Mouse (Mus musculus) myocyte (in vitro differentiated cells): ENCODE results near the gene Myom3. TPM values are rescaled to one million over a fixed set of nuclear protein-coding genes. Genes with fewer than 3 reads are reported as not detected.

ENCODE experiments used
- H3K27me3 ChIP-seq: one replicate; pipeline ENCODE4 v1.6.1; 2011; ENCODE audit not compliant: control insufficient read depth, insufficient read depth, insufficient read length
- H3K36me3 ChIP-seq: one replicate; pipeline ENCODE4 v1.6.1; 2011; ENCODE audit not compliant: control insufficient read depth, insufficient read depth
- H3K4me2 ChIP-seq: one replicate; pipeline ENCODE4 v1.6.1; 2011; ENCODE audit warnings: low read depth, control low read depth
- H3K4me3 ChIP-seq: one replicate; pipeline ENCODE4 v1.5.1; 2011; ENCODE audit warnings: mild to moderate bottlenecking, control low read depth, moderate library complexity
- H3K79me2 ChIP-seq: one replicate; pipeline ENCODE4 v1.6.1; 2011; ENCODE audit not compliant: control insufficient read depth, insufficient read depth
- H3ac ChIP-seq: one replicate; pipeline ENCODE4 v1.6.1; 2011; ENCODE audit not compliant: control insufficient read depth, insufficient read length
- CEBPB ChIP-seq: IDR thresholded peaks from 2 replicates; pipeline ENCODE4 v1.6.1; 2011; ENCODE audit warnings: mild to moderate bottlenecking, moderate library complexity; ENCODE audit not compliant: poor library complexity, insufficient read depth, severe bottlenecking
- E2F4 ChIP-seq: IDR thresholded peaks from one replicate; pipeline ENCODE4 v1.6.1; 2011; ENCODE audit warnings: mild to moderate bottlenecking, control low read depth, moderate library complexity; ENCODE audit not compliant: insufficient read depth
- MAX ChIP-seq: IDR thresholded peaks from one replicate; pipeline ENCODE4 v1.6.1; 2011; ENCODE audit warnings: low read depth, mild to moderate bottlenecking, control low read depth
- MYOD1 ChIP-seq, 3 experiments: IDR thresholded peaks; one replicate each; pipeline ENCODE4 v1.6.1; 2011; ENCODE audit warnings: control low read depth in 2 of 3, low read depth in 2 of 3, mild to moderate bottlenecking in 2 of 3, moderate library complexity in 1 of 3; ENCODE audit not compliant: insufficient read length in 2 of 3, control insufficient read depth in 1 of 3
- MYOG ChIP-seq, 3 experiments: IDR thresholded peaks; one replicate each; pipeline ENCODE4 v1.6.1; 2011; ENCODE audit warnings: control low read depth in 2 of 3, low read depth in 2 of 3, mild to moderate bottlenecking in 2 of 3; ENCODE audit not compliant: insufficient read length in 2 of 3, control insufficient read depth in 1 of 3, insufficient read depth in 1 of 3
- POLR2A ChIP-seq: IDR thresholded peaks from one replicate; pipeline ENCODE4 v1.6.1; 2011; ENCODE audit warnings: low read depth, mild to moderate bottlenecking, control low read depth, moderate library complexity; ENCODE audit not compliant: insufficient read length
- POLR2AphosphoS2 ChIP-seq: IDR thresholded peaks from one replicate; pipeline ENCODE4 v1.6.1; 2011; ENCODE audit warnings: low read depth, control low read depth; ENCODE audit not compliant: insufficient read length
- REST ChIP-seq: IDR thresholded peaks from one replicate; pipeline ENCODE4 v1.6.1; 2011; ENCODE audit warnings: mild to moderate bottlenecking, control low read depth, moderate library complexity; ENCODE audit not compliant: insufficient read depth, insufficient read length
- SRF ChIP-seq: IDR thresholded peaks from one replicate; pipeline ENCODE4 v1.6.1; 2011; ENCODE audit warnings: low read depth; ENCODE audit not compliant: control insufficient read depth, insufficient read length
- TCF12 ChIP-seq: IDR thresholded peaks from one replicate; pipeline ENCODE4 v1.6.1; 2011; ENCODE audit warnings: mild to moderate bottlenecking, control low read depth; ENCODE audit not compliant: poor library complexity, insufficient read depth, severe bottlenecking
- TCF3 ChIP-seq: IDR thresholded peaks from one replicate; pipeline ENCODE4 v1.6.1; 2011; ENCODE audit warnings: low read depth, control low read depth; ENCODE audit not compliant: insufficient read length
- USF1 ChIP-seq: IDR thresholded peaks from one replicate; pipeline ENCODE4 v1.6.1; 2011; ENCODE audit warnings: low read depth, mild to moderate bottlenecking, control low read depth, moderate library complexity
- polyA plus RNA-seq: library from polyadenylated mRNA; unstranded; fragments of >200 nt; fragmentation: generic; extraction: Trizol; gene quantifications from one replicate; pipeline ENCODE4 v1.2.1, GENCODE M21; 2012; ENCODE audit warnings: missing spikeins

The Myom3 gene
- polyA plus RNA-seq, 1 experiment = 97.1 TPM

- H3ac ChIP-seq = no peak overlapping the region
- TF ChIP-seq TCF12 (peak; percentile 81), MYOD1 (IDR thresholded peaks at IDR 0.05; ENCODE audit: control insufficient read depth in 1 of 3, insufficient read length in 2 of 3, low read depth in 2 of 3) (peak; percentile 68 to 97 (median 93)), POLR2A (no peak), USF1 (no peak), TCF3 (peak; percentile 51), POLR2AphosphoS2 (no peak), REST (no peak), SRF (no peak), MYOG (IDR thresholded peaks at IDR 0.05; ENCODE audit: control insufficient read depth in 1 of 3, insufficient read depth in 1 of 3, insufficient read length in 2 of 3, low read depth in 2 of 3) (peak; percentile 89 to 98 (median 91))
- H3K79me2 ChIP-seq = no peaks in the 10 kb centered on the region
- H3K36me3 ChIP-seq = peaks cover 9% of the 10 kb centered on the region
- peak overlapping the region; percentile 45 for H3K4me2 ChIP-seq
- H3K27me3 ChIP-seq = no peaks in the 10 kb centered on the region
- no peak overlapping the region for H3K4me3 ChIP-seq
These were observed 13.2 kb downstream of the Myom3 start for GRCm38 (mm10) chr4:135772671-135773070.

DNA sequence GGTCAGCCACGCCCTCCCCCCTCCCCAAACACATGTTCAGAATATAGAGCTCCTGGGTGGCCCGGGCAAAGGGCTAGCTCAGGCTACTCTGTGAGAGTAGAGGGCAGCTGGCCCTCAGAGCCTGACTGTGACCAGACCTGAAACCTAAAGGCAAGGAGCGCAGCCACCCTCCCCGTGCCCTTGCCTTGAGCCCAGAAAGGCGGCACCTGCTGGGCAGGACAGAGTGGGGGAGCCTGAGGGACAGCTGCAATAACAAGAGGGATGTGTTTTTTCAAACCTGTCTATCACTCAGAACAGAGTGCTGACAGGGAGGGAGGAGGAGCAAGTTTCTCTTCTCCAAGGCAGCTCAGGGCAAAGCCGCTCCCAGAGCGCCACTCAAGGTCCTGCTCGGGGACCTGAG is 15.0 kb downstream of the Myom3 start:
- Histone ChIP-seq H3K79me2 (no peaks in the 10 kb centered on the region), H3ac (no peak overlapping the region), H3K27me3 (no peaks in the 10 kb centered on the region), H3K36me3 (peaks cover 10% of the 10 kb centered on the region), H3K4me3 (no peak overlapping the region), H3K4me2 (peak overlapping the region; percentile 35)
- TF ChIP-seq CEBPB = no peak
- no peak for TF ChIP-seq E2F4
- peak; percentile 89 to 99 (median 94) for TF ChIP-seq MYOG (IDR thresholded peaks at IDR 0.05; ENCODE audit: control insufficient read depth in 1 of 3, insufficient read depth in 1 of 3, insufficient read length in 2 of 3, low read depth in 2 of 3)
- peak; percentile 95 for TF ChIP-seq TCF12
- TF ChIP-seq SRF = no peak
- no peak for TF ChIP-seq POLR2A
- peak; percentile 47 for TF ChIP-seq POLR2AphosphoS2
- TF ChIP-seq MAX = no peak
- TF ChIP-seq USF1 = no peak
- TF ChIP-seq TCF3 = peak; percentile 83
- no peak for TF ChIP-seq REST
- TF ChIP-seq MYOD1 (IDR thresholded peaks at IDR 0.05; ENCODE audit: control insufficient read depth in 1 of 3, insufficient read length in 2 of 3, low read depth in 2 of 3) = peak; percentile 88 to 99 (median 88)

GRCm38 (mm10) chr4:135776850-135777249 is 17.3 kb downstream of the Myom3 start:
- TF ChIP-seq SRF = no peak
- no peak for TF ChIP-seq TCF3
- TF ChIP-seq POLR2AphosphoS2 = no peak
- no peak for TF ChIP-seq E2F4
- no peak for TF ChIP-seq CEBPB
- TF ChIP-seq MAX = no peak
- no peak for TF ChIP-seq REST
- no peak for TF ChIP-seq USF1
- no peak for TF ChIP-seq POLR2A
- Histone ChIP-seq H3K27me3 (no peaks in the 10 kb centered on the region), H3K4me3 (no peak overlapping the region), H3K79me2 (no peaks in the 10 kb centered on the region), H3K36me3 (peaks cover 10% of the 10 kb centered on the region), H3ac (no peak overlapping the region), H3K4me2 (no peak overlapping the region)

- Histone ChIP-seq H3K36me3 (peaks cover 10% of the 10 kb centered on the region), H3ac (no peak overlapping the region), H3K27me3 (no peaks in the 10 kb centered on the region), H3K4me3 (no peak overlapping the region), H3K79me2 (no peaks in the 10 kb centered on the region), H3K4me2 (no peak overlapping the region)
- TF ChIP-seq CEBPB = no peak
- TF ChIP-seq MYOG (IDR thresholded peaks at IDR 0.05; ENCODE audit: control insufficient read depth in 1 of 3, insufficient read depth in 1 of 3, insufficient read length in 2 of 3, low read depth in 2 of 3) = no peak
These were observed 20.1 kb downstream of the Myom3 start for GRCm38 (mm10) chr4:135779661-135780060.

- Histone ChIP-seq H3K36me3 (peaks cover 10% of the 10 kb centered on the region), H3K4me3 (no peak overlapping the region), H3K4me2 (no peak overlapping the region), H3K27me3 (no peaks in the 10 kb centered on the region), H3ac (no peak overlapping the region), H3K79me2 (no peaks in the 10 kb centered on the region)
- TF ChIP-seq POLR2A = no peak
- TF ChIP-seq CEBPB = no peak
- TF ChIP-seq REST = no peak
- no peak for TF ChIP-seq POLR2AphosphoS2
- TF ChIP-seq E2F4 = no peak
These were observed 20.7 kb downstream of the Myom3 start for GRCm38 (mm10) chr4:135780255-135780654.
